Mouse (Mus musculus) myocyte (in vitro differentiated cells): ENCODE measurements at regions not wholly inside any gene's neighbourhood (a gene's known extent, or its start where the extent isn't known, plus 50 kb on each side); places are given as distances from the start of the nearest gene placed in this dataset.

ENCODE experiments used
- MAX ChIP-seq: IDR thresholded peaks from one replicate; pipeline ENCODE4 v1.6.1; 2011; ENCODE audit warnings: low read depth, mild to moderate bottlenecking, control low read depth
- MYOG ChIP-seq, 3 experiments: IDR thresholded peaks; one replicate each; pipeline ENCODE4 v1.6.1; 2011; ENCODE audit warnings: control low read depth in 2 of 3, low read depth in 2 of 3, mild to moderate bottlenecking in 2 of 3; ENCODE audit not compliant: insufficient read length in 2 of 3, control insufficient read depth in 1 of 3, insufficient read depth in 1 of 3
- POLR2A ChIP-seq: IDR thresholded peaks from one replicate; pipeline ENCODE4 v1.6.1; 2011; ENCODE audit warnings: low read depth, mild to moderate bottlenecking, control low read depth, moderate library complexity; ENCODE audit not compliant: insufficient read length
- USF1 ChIP-seq: IDR thresholded peaks from one replicate; pipeline ENCODE4 v1.6.1; 2011; ENCODE audit warnings: low read depth, mild to moderate bottlenecking, control low read depth, moderate library complexity

- TF ChIP-seq POLR2A (no peak), MYOG (IDR thresholded peaks at IDR 0.05; ENCODE audit: control insufficient read depth in 1 of 3, insufficient read depth in 1 of 3, insufficient read length in 2 of 3, low read depth in 2 of 3) (no peak), USF1 (no peak), MAX (no peak)
Observed at GRCm38 (mm10) chr15:96189551-96189950, 97.8 kb upstream of the Arid2 start.
